Mouse (Mus musculus) inflammation-experienced regulatory T-cells, adult 6 months (primary cell): ENCODE results near the gene Dnm1l. TPM values are rescaled to one million over a fixed set of nuclear protein-coding genes. Genes with fewer than 3 reads are reported as not detected.
"Not testable (repeated sequence)": the region's sequence is repeated elsewhere in the genome, so short reads cannot be mapped to it uniquely, and the experiment has no call there.

Experiments used
- ATAC-seq: one replicate; pipeline ENCODE4 v1.8.0; 2017
- polyA plus RNA-seq, 3 experiments: library from polyadenylated mRNA; unstranded; fragments of 100-300 nt; shearing (Covaris generic); gene quantifications; one replicate each; pipeline ENCODE4 v1.2.1; 2017

The Dnm1l gene
- 10 to 100 TPM; 50.9 to 64.8 (median 53.6) TPM for polyA plus RNA-seq

DNA sequence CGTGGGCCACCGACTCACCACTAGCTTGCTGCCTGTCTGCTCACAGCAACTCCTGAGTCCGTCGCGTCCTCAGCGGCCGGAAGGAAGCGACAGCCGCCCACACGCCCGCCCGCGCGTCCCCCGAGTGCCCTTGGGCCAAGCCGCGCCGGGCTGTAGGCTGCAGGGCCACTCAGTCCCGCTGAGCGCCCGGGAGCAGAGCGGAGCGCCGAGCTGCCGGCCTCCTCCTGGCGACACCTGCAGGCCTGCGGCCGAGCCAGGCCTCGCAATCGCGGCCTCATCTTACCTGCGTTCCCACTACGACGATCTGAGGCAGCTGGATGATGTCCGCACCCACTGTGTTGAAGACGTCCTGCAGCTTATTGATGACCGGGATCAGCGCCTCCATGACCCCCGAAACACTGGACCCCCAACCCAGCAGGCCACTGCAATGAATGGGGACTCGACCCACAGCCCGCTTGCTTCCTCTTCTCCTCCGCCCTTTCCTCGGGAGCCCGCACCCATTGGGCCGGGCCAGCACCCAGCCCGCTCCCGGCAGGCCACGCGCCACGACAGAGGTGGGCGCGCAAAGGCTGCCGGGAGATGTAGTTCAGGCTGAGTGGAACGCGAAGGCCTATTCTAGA is at the start of gene Dnm1l:
Gene Dnm1l, minus strand, starts transcription at position 479 of the 620 bp plus-strand sequence.
- ATAC-seq, result peak; percentile 97

DNA sequence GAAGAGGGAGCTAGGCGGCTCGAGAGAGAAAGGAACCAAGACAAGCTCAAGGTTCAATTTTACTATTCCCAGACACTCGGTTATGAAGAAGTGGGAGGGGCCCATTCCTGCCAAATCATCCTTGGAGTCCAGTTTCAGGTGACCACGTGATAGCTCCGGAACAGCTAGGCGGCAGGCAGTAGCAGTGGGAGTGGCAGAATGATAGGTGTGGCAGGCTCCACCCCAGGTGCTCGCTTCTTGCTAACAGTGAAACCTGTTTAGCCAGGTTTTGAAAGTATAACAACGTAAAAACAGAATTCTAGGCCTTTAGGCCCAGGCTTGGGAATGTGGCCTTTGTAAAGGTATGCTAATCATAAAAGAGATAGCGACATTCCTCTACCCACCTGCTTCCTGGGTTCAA is 8.5 kb upstream of the Dnm1l start:
- ATAC-seq, result not testable (repeated sequence)

DNA sequence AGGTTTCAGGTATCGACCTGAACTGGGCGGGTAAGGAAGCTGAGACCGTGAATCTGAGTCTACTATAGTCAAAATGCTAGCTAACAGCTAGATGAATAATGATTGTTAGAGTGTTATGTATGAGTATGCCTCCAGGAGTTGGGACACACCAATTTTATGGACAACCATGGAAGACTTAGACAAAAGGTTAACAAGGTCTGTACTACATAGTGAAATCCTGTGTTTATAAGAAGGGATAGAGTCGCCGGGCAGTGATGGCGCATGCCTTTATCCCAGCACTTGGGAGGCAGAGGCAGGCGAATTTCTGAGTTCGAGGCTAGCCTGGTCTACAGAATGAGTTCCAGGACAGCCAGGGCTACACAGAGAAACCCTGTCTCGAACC is 333 bp upstream of the Dnm1l start:
- not testable (repeated sequence) for ATAC-seq

DNA sequence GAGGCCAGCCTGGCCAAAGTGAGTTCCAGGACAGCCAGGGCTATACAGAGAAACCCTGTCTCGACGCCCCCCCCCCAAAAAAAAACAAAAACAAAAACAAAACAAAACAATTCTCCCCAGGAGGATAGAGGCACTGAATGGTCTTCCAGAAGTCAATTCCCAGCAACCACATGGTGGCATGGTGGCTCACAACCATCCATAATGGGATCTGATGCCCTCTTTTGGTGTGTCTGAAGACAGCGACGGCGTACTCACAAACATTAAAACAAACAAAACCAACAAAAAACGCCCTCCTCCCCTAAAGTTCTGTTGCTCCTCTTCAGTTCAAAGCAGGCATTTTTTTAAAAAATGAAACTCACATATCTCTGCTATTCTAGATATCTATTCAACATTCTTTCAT is 851 bp downstream of the Dnm1l start:
- no peak for ATAC-seq

DNA sequence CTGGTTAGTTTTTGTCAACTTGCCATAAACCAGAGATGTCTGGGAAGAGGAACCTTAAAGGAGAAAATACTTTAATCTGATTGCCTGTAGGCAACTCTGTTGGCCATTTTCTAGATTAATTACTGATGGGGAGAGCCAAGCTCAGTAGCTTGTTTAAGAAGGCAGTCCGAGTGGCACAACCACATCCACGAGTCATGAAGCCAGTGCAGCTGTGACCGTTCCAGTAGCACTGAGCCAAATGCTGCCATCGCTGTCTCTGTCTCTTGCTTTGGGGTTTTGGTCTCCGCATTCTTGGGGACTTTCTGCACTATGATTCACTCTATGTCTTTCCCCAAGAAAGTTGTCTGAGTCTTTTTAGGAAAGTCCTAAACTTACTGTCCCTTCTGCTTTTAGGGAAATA is 12.3 kb downstream of the Dnm1l start:
- ATAC-seq, result no peak

- ATAC-seq, result no peak
Observed at GRCm38 (mm10) chr16:16325775-16326336, 32.9 kb downstream of the Dnm1l start.

- ATAC-seq, result no peak
Observed at GRCm38 (mm10) chr16:16311319-16311718, 47.4 kb downstream of the Dnm1l start.

DNA sequence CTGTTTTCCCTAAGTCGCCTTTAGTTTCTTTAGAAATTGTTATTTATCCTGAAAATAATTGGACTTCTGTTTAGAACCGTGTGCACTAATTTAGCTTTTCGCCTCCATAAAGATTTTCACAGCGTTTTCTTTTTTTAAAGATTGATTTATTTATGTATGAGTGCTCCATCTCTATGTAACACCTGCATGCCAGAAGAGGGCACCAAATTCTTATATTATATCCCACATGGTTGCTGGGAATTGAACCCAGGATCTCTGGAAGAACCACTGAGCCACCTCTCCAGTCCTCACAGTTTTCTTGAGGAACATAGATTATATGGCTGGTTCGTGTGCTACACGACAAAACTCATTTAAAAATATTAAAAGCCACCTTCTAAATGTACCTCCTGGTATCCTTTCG is 54.9 kb downstream of the Dnm1l start:
- ATAC-seq, result no peak

GRCm38 (mm10) chr16:16303138-16303827 is 55.5 kb downstream of the Dnm1l start:
- peak; percentile 15 for ATAC-seq

- ATAC-seq, result peak; percentile 92
Observed at GRCm38 (mm10) chr16:16302369-16303137, 56.2 kb downstream of the Dnm1l start, which contains the start of gene Yars2. TSS of gene Yars2 (plus strand) at chr16:16302965.

- ATAC-seq, result no peak
Observed at GRCm38 (mm10) chr16:16273752-16274151, 85.0 kb downstream of the Dnm1l start.

DNA sequence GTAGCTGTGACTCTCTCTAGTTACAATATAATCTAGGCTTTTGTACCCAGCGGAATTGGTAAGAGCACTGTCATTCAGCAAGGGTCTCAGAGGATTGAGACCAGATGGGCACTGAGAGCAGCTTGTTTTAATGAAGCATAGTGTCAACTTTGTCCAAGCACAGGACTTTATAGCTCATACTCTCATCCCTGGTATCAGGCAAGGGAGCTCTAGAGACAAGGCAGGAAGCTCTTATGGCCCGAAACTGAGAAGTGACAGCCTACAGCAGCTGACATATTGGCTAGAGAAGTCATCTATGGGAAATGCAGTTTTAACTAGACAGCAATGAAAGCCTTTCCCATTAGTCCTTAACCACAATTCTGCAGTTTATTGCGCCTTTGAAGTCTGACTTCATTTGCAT is 85.8 kb downstream of the Dnm1l start:
- no peak for ATAC-seq

GRCm38 (mm10) chr16:16262436-16262835 is 96.3 kb downstream of the Dnm1l start:
- ATAC-seq, result no peak

Other genes starting within 250 kb of the Dnm1l start
- not detected for gene Pkp2, start 145.6 kb downstream of the Dnm1l start, polyA plus RNA-seq
- gene Yars2, start 56.0 kb downstream of the Dnm1l start, polyA plus RNA-seq, result 1 to 10 TPM; 3.4 to 6.5 (median 5.0) TPM
- under 1 TPM in 2 of 3 experiments, not detected in 1; 0.08 to 0.34 TPM for gene Fgd4, start 241.6 kb upstream of the Dnm1l start, polyA plus RNA-seq